Mouse (Mus musculus) spleen, adult 2 months (tissue): Measurements from ENCODE around the gene Tmcc2.

Experiments
- CTCF ChIP-seq: fragments of 200-500 bp; IDR thresholded peaks from 2 replicates; pipeline ENCODE4 v1.5.1; 2011; ENCODE audit warnings: mild to moderate bottlenecking, inconsistent platforms; ENCODE audit not compliant: insufficient read depth, insufficient read length, insufficient replicate concordance; ENCODE audit errors: extremely low read depth
- POLR2A ChIP-seq: fragments of 200-500 bp; IDR thresholded peaks from 2 replicates; pipeline ENCODE4 v1.6.1; 2011; ENCODE audit warnings: low read depth, low read length, inconsistent platforms

DNA sequence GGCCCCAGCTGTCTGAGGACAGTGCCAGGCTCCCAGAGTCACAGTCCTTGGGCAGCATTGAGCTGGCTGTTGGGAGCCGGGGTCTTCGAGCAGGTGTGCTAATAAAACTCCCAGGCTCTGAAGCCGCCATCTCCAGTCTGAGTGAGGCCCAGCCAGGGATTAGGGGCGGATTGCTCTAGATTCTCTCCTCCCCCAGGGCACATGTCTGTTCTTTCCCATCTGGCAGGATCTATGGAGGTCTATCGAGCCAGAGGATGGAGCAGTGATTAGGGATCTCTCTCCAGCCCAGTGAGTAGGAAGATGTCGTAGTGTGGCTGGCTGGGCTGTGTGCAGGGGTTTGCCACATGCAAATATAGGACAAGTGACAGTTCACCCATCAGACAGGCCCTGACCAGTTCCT, 24.1 kb downstream of the Tmcc2 start:
- TF ChIP-seq CTCF = no peak
- no peak for TF ChIP-seq POLR2A
